Mouse (Mus musculus): Measurements from ENCODE around the gene Tgfb1. TPM values are rescaled to one million over a fixed set of nuclear protein-coding genes. Genes with fewer than 3 reads are reported as not detected.

Tgfb1 gene
- polyA plus RNA-seq (2014; fragmentation: Nextera tagmentation; extraction: Ambion mirVana): 14.4 and 16.4 TPM in 2 replicates

DNA sequence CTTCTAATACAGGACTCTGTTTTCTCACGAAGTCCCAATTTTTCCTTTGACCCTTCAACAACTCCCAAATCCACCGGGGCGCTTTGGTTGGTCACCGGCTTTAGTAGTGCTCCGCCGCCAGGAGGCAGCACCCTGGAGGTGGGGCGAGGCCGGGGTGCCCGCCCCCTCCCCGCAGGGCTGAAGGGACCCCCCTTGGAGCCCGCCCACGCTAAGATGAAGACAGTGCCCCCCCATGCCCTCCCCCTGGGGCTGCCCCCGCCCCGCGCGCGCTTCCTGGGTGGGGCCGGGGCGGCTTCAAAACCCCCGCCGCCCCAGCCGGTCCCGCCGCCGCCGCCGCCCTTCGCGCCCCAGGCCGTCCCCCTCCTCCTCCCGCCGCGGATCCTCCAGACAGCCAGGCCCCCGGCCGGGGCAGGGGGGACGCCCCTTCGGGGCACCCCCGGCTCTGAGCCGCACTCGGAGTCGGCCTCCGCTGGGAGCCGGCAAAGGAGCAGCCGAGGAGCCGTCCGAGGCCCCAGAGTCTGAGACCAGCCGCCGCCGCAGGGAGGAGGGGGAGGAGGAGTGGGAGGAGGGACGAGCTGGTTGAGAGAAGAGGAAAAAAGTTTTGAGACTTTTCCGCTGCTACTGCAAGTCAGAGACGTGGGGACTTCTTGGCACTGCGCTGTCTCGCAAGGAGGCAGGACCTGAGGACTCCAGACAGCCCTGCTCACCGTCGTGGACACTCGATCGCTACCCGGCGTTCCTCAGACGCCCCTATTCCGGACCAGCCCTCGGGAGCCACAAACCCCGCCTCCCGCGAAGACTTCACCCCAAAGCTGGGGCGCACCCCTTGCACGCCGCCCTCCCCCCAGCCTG is at the start of gene Tgfb1:
Tgfb1 (plus strand) TSS at position 323 of the 852 bp plus-strand sequence.
- H3K9me3 ChIP-seq (ENCODE audit: control insufficient read depth, low read length): no peaks in the 10 kb centered on the region
- peak within 1 kb of the TSS; percentile 96 for H3K27ac ChIP-seq (ENCODE audit: low read depth, low read length)
- H3K9ac ChIP-seq (ENCODE audit: low read depth, low read length): peak within 1 kb of the TSS; percentile 86
- under 1% methylated on average over 46 of the region's 69 CpGs for WGBS
- H3K4me3 ChIP-seq (ENCODE audit: low read depth, low read length): peak within 1 kb of the TSS; percentile 80
- peak within 1 kb of the TSS; percentile 97 for H3K4me2 ChIP-seq
- peaks cover 55% of the 10 kb centered on the region for H3K4me1 ChIP-seq (replicated peaks; ENCODE audit: control insufficient read depth, insufficient read depth, low read length)
- no peaks in the 10 kb centered on the region; the same call in 1 of the 2 replicates for H3K27me3 ChIP-seq (replicated peaks; ENCODE audit: control insufficient read depth, insufficient read depth, low read length)
- DNase-seq (ENCODE audit: low spot score) (peak; percentile 86), ATAC-seq (replicated peaks; ENCODE audit: low FRiP score) (peak; percentile 50)
- 0 out of 2 replicates have a peak, but pooled peaks cover 2% of the 10 kb centered on the region for H3K36me3 ChIP-seq (ENCODE audit: control insufficient read depth, insufficient read depth, low read length)

GRCm38 (mm10) chr7:25637099-25637498 is 49.7 kb upstream of the Tgfb1 start:
- 86% methylated on average over 5 of the region's 5 CpGs for WGBS
- no peak overlapping the region for H3K27ac ChIP-seq (ENCODE audit: low read depth, low read length)
- no peaks in the 10 kb centered on the region for H3K9me3 ChIP-seq (ENCODE audit: control insufficient read depth, low read length)
- H3K36me3 ChIP-seq (ENCODE audit: control insufficient read depth, insufficient read depth, low read length): peaks cover 4% of the 10 kb centered on the region; the same call in 1 of the 2 replicates
- H3K9ac ChIP-seq (ENCODE audit: low read depth, low read length): no peak overlapping the region
- no peak for ATAC-seq (replicated peaks; ENCODE audit: low FRiP score)
- H3K4me1 ChIP-seq (replicated peaks; ENCODE audit: control insufficient read depth, insufficient read depth, low read length): no peaks in the 10 kb centered on the region
- DNase-seq (ENCODE audit: low spot score): no peak
- H3K4me3 ChIP-seq (ENCODE audit: low read depth, low read length): no peak overlapping the region
- no peaks in the 10 kb centered on the region for H3K27me3 ChIP-seq (replicated peaks; ENCODE audit: control insufficient read depth, insufficient read depth, low read length)
- H3K4me2 ChIP-seq: no peak overlapping the region

DNA sequence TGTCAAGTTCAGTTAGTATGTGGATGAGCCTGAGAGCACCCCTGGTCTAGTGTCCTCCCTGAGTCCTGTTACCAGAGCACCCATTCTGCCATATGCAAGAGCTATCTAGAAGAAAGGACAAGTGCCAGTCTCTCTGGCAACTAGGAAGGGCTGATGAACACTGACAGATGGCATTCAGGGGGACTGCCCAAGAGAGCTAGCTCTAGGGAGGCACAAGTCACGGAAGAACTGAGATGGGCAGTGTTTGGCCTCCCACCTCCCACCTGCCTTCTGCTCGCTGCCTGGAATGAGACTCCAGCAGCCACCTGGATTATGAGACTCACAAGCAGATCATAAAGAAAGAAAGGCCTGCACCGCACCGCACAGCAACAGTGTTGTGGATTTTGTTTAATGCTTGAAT is 47.0 kb upstream of the Tgfb1 start:
- Histone ChIP-seq H3K27ac (ENCODE audit: low read depth, low read length) (no peak overlapping the region), H3K27me3 (replicated peaks; ENCODE audit: control insufficient read depth, insufficient read depth, low read length) (no peaks in the 10 kb centered on the region), H3K9me3 (ENCODE audit: control insufficient read depth, low read length) (no peaks in the 10 kb centered on the region), H3K4me3 (ENCODE audit: low read depth, low read length) (no peak overlapping the region), H3K9ac (ENCODE audit: low read depth, low read length) (no peak overlapping the region), H3K36me3 (ENCODE audit: control insufficient read depth, insufficient read depth, low read length) (no peaks in the 10 kb centered on the region), H3K4me2 (no peak overlapping the region), H3K4me1 (replicated peaks; ENCODE audit: control insufficient read depth, insufficient read depth, low read length) (no peaks in the 10 kb centered on the region)
- DNase-seq (ENCODE audit: low spot score) (no peak), ATAC-seq (replicated peaks; ENCODE audit: low FRiP score) (no peak)
- 88% methylated on average over 4 of the region's 4 CpGs for WGBS

DNA sequence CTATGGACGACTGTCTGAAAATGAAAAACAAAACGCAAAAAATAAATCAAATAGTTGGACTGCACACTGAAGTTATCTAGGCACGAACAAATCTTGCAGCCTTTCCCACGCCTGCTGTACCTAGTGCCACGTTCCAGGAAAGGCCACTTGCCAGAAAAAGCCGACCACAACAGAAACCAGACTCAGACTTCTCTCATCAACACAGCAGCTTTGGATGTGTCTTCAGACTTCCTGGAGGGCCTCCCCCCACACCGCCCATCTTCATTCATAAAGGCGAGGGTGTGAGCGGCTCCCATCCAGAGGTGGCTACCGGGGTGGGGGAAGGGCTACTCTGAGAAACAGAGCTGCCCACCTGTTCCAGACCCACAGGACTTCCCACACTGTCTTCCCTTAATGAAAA is 42.7 kb upstream of the Tgfb1 start:
- Histone ChIP-seq H3K36me3 (ENCODE audit: control insufficient read depth, insufficient read depth, low read length) (no peaks in the 10 kb centered on the region), H3K4me2 (no peak overlapping the region), H3K4me1 (replicated peaks; ENCODE audit: control insufficient read depth, insufficient read depth, low read length) (no peaks in the 10 kb centered on the region), H3K4me3 (ENCODE audit: low read depth, low read length) (no peak overlapping the region), H3K9ac (ENCODE audit: low read depth, low read length) (no peak overlapping the region), H3K9me3 (ENCODE audit: control insufficient read depth, low read length) (no peaks in the 10 kb centered on the region), H3K27me3 (replicated peaks; ENCODE audit: control insufficient read depth, insufficient read depth, low read length) (no peaks in the 10 kb centered on the region), H3K27ac (ENCODE audit: low read depth, low read length) (no peak overlapping the region)
- no peak for DNase-seq (ENCODE audit: low spot score)
- no peak for ATAC-seq (replicated peaks; ENCODE audit: low FRiP score)
- WGBS: 61% methylated on average over 10 of the region's 10 CpGs

DNA sequence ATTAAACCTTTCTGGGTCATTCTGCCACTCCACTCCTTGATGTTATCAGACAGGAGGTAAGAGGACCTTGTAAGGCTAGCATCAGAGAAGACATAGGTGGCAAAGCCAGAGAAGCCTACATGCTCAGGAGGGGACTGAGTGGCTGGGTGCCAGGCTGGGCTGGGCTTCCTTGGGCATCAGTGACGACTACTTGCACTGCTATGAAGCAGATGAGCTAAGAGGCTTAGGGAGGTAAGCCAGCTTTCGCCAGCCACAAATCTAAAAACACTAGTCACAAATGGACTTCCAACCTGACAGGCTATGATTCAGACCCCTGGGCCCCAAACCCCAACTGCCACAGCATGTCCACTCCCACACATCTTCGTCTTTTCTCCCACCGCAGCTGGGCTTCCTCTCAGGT is 42.2 kb upstream of the Tgfb1 start:
- no peaks in the 10 kb centered on the region for H3K36me3 ChIP-seq (ENCODE audit: control insufficient read depth, insufficient read depth, low read length)
- 54% methylated on average over 4 of the region's 4 CpGs for WGBS
- ATAC-seq (replicated peaks; ENCODE audit: low FRiP score) (no peak), DNase-seq (ENCODE audit: low spot score) (no peak)
- H3K4me2 ChIP-seq: no peak overlapping the region
- no peak overlapping the region for H3K4me3 ChIP-seq (ENCODE audit: low read depth, low read length)
- no peak overlapping the region for H3K9ac ChIP-seq (ENCODE audit: low read depth, low read length)
- H3K9me3 ChIP-seq (ENCODE audit: control insufficient read depth, low read length): no peaks in the 10 kb centered on the region
- H3K27me3 ChIP-seq (replicated peaks; ENCODE audit: control insufficient read depth, insufficient read depth, low read length): no peaks in the 10 kb centered on the region
- H3K27ac ChIP-seq (ENCODE audit: low read depth, low read length): no peak overlapping the region
- H3K4me1 ChIP-seq (replicated peaks; ENCODE audit: control insufficient read depth, insufficient read depth, low read length): peaks cover 3% of the 10 kb centered on the region; the same call in 1 of the 2 replicates

- H3K9me3 ChIP-seq (ENCODE audit: control insufficient read depth, low read length): no peaks in the 10 kb centered on the region
- no peak overlapping the region for H3K9ac ChIP-seq (ENCODE audit: low read depth, low read length)
- no peaks in the 10 kb centered on the region for H3K27me3 ChIP-seq (replicated peaks; ENCODE audit: control insufficient read depth, insufficient read depth, low read length)
- H3K36me3 ChIP-seq (ENCODE audit: control insufficient read depth, insufficient read depth, low read length): no peaks in the 10 kb centered on the region; the same call in 1 of the 2 replicates
- H3K4me3 ChIP-seq (ENCODE audit: low read depth, low read length): no peak overlapping the region
- no peak overlapping the region for H3K4me2 ChIP-seq
- peaks cover 7% of the 10 kb centered on the region for H3K4me1 ChIP-seq (replicated peaks; ENCODE audit: control insufficient read depth, insufficient read depth, low read length)
- DNase-seq (ENCODE audit: low spot score) (no peak), ATAC-seq (replicated peaks; ENCODE audit: low FRiP score) (no peak)
- WGBS: 71% methylated on average over 14 of the region's 14 CpGs
- no peak overlapping the region for H3K27ac ChIP-seq (ENCODE audit: low read depth, low read length)
Observed at GRCm38 (mm10) chr7:25645074-25645473, 41.7 kb upstream of the Tgfb1 start.

DNA sequence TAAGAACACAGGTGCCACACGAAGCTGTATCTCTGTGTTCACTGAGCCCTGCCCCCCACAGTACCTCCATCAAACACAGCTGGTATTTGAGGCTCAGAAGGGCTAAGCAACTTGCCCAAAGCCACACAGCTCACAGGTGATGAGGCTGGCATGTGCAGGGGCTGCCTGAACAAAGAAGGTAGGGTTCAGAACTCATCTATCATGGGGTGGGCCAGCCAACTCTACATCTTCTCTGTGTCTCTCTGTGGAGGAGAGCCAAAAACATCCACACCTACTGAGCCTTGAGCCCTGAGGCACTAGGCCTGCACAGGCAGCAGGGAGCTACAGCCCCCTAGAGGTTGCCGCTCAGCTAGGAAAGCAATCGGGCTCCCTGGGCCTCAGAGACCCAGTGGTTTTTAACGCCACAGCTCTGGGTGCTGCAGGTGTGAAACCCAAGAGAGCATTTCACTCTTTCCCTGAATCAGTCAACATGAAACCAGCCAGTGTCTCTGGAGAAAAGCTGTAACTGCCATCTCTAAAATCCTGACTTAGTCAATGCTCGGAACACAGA is 39.2 kb upstream of the Tgfb1 start:
- Histone ChIP-seq H3K27me3 (replicated peaks; ENCODE audit: control insufficient read depth, insufficient read depth, low read length) (no peaks in the 10 kb centered on the region), H3K4me2 (no peak overlapping the region), H3K4me3 (ENCODE audit: low read depth, low read length) (no peak overlapping the region), H3K9ac (ENCODE audit: low read depth, low read length) (no peak overlapping the region), H3K4me1 (replicated peaks; ENCODE audit: control insufficient read depth, insufficient read depth, low read length) (peaks cover 10% of the 10 kb centered on the region), H3K36me3 (ENCODE audit: control insufficient read depth, insufficient read depth, low read length) (no peaks in the 10 kb centered on the region; the same call in 1 of the 2 replicates), H3K27ac (ENCODE audit: low read depth, low read length) (no peak overlapping the region), H3K9me3 (ENCODE audit: control insufficient read depth, low read length) (no peaks in the 10 kb centered on the region)
- no peak for DNase-seq (ENCODE audit: low spot score)
- no peak for ATAC-seq (replicated peaks; ENCODE audit: low FRiP score)
- 47% methylated on average over 5 of the region's 5 CpGs for WGBS

- ATAC-seq (replicated peaks; ENCODE audit: low FRiP score) (no peak; the same call in 1 of the 2 replicates), DNase-seq (ENCODE audit: low spot score) (no peak)
- Histone ChIP-seq H3K27ac (ENCODE audit: low read depth, low read length) (no peak overlapping the region), H3K9me3 (ENCODE audit: control insufficient read depth, low read length) (no peaks in the 10 kb centered on the region), H3K36me3 (ENCODE audit: control insufficient read depth, insufficient read depth, low read length) (peaks cover 2% of the 10 kb centered on the region; the same call in 1 of the 2 replicates), H3K4me1 (replicated peaks; ENCODE audit: control insufficient read depth, insufficient read depth, low read length) (peaks cover 10% of the 10 kb centered on the region), H3K4me3 (ENCODE audit: low read depth, low read length) (no peak overlapping the region), H3K9ac (ENCODE audit: low read depth, low read length) (no peak overlapping the region), H3K27me3 (replicated peaks; ENCODE audit: control insufficient read depth, insufficient read depth, low read length) (no peaks in the 10 kb centered on the region), H3K4me2 (no peak overlapping the region)
- WGBS: 46% methylated on average over 5 of the region's 5 CpGs
Observed at GRCm38 (mm10) chr7:25649839-25650238, 37.0 kb upstream of the Tgfb1 start.
